In genomic region chr4:83742806-83743460, GRCm38 (mm10) we compare ENCODE assay signal across 13 mouse cellular contexts.
DNase-seq lines count a peak whose midpoint lies in the region; ATAC-seq and TF ChIP-seq lines count a peak whose summit lies in the region.
"Had no signal": no experiment of that assay in that cellular context is flagged by ENCODE, and none has a peak within 500 bp of the region (broad histone marks: within the 10 kb centered on the region; RNA-seq: fewer than 3 reads in every experiment).

No protein-coding gene starts in this region.

- H3K4me2 ChIP-seq in neural tube, embryonic 11.5 days (ENCODE audit: low read depth) = peak overlapping the region; percentile 20; the same call in 1 of the 2 replicates
- peak overlapping the region; percentile 30 for H3K4me2 ChIP-seq in forebrain, embryonic 14.5 days (ENCODE audit: low read length)
- H3K4me2 ChIP-seq in limb, embryonic 14.5 days (replicated peaks; ENCODE audit: low read depth, low read length, severe bottlenecking) = peak overlapping the region; percentile 20; the same call in 1 of the 2 replicates
- H3K4me2 ChIP-seq in liver, embryonic 11.5 days = no peak overlapping the region

- H3K4me3 ChIP-seq in neural tube, embryonic 11.5 days (ENCODE audit: low read depth, low read length) = no peak overlapping the region
- peak overlapping the region; percentile 5; the same call in 1 of the 2 replicates for H3K4me3 ChIP-seq in forebrain, embryonic 14.5 days (ENCODE audit: low read depth, low read length)
- no peak overlapping the region for H3K4me3 ChIP-seq in limb, embryonic 14.5 days (replicated peaks; ENCODE audit: low read length)
- no peak overlapping the region for H3K4me3 ChIP-seq in liver, embryonic 11.5 days (ENCODE audit: low read depth, low read length)
- H3K4me3 ChIP-seq: heart, adult 2 months had no signal

- ATAC-seq in neural tube, embryonic 11.5 days (ENCODE audit: insufficient read depth, low FRiP score, low TSS enrichment) = peak; percentile 73
- peak; percentile 83 for ATAC-seq in forebrain, embryonic 14.5 days
- no peak for ATAC-seq in limb, embryonic 14.5 days (ENCODE audit: low FRiP score, low read depth)
- ATAC-seq in liver, embryonic 11.5 days (replicated peaks; ENCODE audit: low FRiP score) = no peak
- ATAC-seq: liver, postnatal 0 days had no signal

- DNase-seq in neural tube, embryonic 11.5 days (ENCODE audit: low spot score) = peak; percentile 20
- DNase-seq in neural tube, embryonic 10.5 days (ENCODE audit: extremely low spot score, low spot score) = no peak
- peak; percentile 45 for DNase-seq in forebrain, embryonic 14.5 days (ENCODE audit: low spot score)
- no peak for DNase-seq in limb, embryonic 14.5 days (ENCODE audit: low spot score)
- peak; percentile 55 for DNase-seq in retina, postnatal 1 day
- no peak for DNase-seq in liver, embryonic 11.5 days (ENCODE audit: low spot score)
- no peak for DNase-seq in heart, postnatal 4 days
- DNase-seq: cerebellum, postnatal 14 days; heart, adult 2 months; heart, postnatal 36 days; kidney, postnatal 14 days; liver, postnatal 0 days; thymus, postnatal 4 days had no signal

- no peaks in the 10 kb centered on the region; the same call in 1 of the 2 replicates for H3K4me1 ChIP-seq in neural tube, embryonic 11.5 days (ENCODE audit: control insufficient read depth, insufficient read depth, low read length)
- peaks cover 5% of the 10 kb centered on the region; the same call in 1 of the 2 replicates for H3K4me1 ChIP-seq in forebrain, embryonic 14.5 days (ENCODE audit: control insufficient read depth, insufficient read depth, low read length)
- peaks cover 4% of the 10 kb centered on the region; the same call in 1 of the 2 replicates for H3K4me1 ChIP-seq in limb, embryonic 14.5 days (ENCODE audit: control insufficient read depth, insufficient read depth, low read length)
- H3K4me1 ChIP-seq in liver, embryonic 11.5 days (replicated peaks; ENCODE audit: control insufficient read depth, insufficient read depth, low read length) = no peaks in the 10 kb centered on the region

- no peak for TF ChIP-seq POLR2A in limb, embryonic 14.5 days (IDR thresholded peaks at IDR 0.05; ENCODE audit: borderline replicate concordance, extremely low read depth, insufficient read depth, insufficient read length)

- H3K36me3 ChIP-seq in neural tube, embryonic 11.5 days (ENCODE audit: control insufficient read depth, insufficient read depth, low read length) = no peaks in the 10 kb centered on the region
- no peaks in the 10 kb centered on the region for H3K36me3 ChIP-seq in forebrain, embryonic 14.5 days (ENCODE audit: control insufficient read depth, insufficient read depth, low read length)
- no peaks in the 10 kb centered on the region for H3K36me3 ChIP-seq in limb, embryonic 14.5 days (ENCODE audit: control insufficient read depth, insufficient read depth, low read length)
- no peaks in the 10 kb centered on the region for H3K36me3 ChIP-seq in liver, embryonic 11.5 days (ENCODE audit: control insufficient read depth, insufficient read depth, low read length)

- WGBS in neural tube, embryonic 11.5 days = 40% methylated on average over 12 of the region's 12 CpGs
- WGBS in forebrain, embryonic 14.5 days = 14% methylated on average over 12 of the region's 12 CpGs
- WGBS in limb, embryonic 14.5 days = 26% methylated on average over 12 of the region's 12 CpGs
- 60% methylated on average over 12 of the region's 12 CpGs for WGBS in liver, embryonic 11.5 days

- peak overlapping the region; percentile 7; the same call in 1 of the 2 replicates for H3K9ac ChIP-seq in neural tube, embryonic 11.5 days (ENCODE audit: low read length)
- H3K9ac ChIP-seq in forebrain, embryonic 14.5 days (ENCODE audit: low read length) = 0 out of 2 replicates have a peak overlapping the region, but pooled peaks have one; percentile 10
- no peak overlapping the region for H3K9ac ChIP-seq in limb, embryonic 14.5 days (ENCODE audit: low read depth, low read length, severe bottlenecking)
- H3K9ac ChIP-seq in liver, embryonic 11.5 days (ENCODE audit: low read depth, low read length) = no peak overlapping the region
- H3K9ac ChIP-seq: liver, postnatal 0 days had no signal

- no peaks in the 10 kb centered on the region for H3K27me3 ChIP-seq in neural tube, embryonic 11.5 days (ENCODE audit: control insufficient read depth, insufficient read depth, low read length)
- H3K27me3 ChIP-seq in forebrain, embryonic 14.5 days (replicated peaks; ENCODE audit: control insufficient read depth, insufficient read depth, low read length) = no peaks in the 10 kb centered on the region
- no peaks in the 10 kb centered on the region for H3K27me3 ChIP-seq in limb, embryonic 14.5 days (ENCODE audit: control insufficient read depth, insufficient read depth, low read length)
- no peaks in the 10 kb centered on the region for H3K27me3 ChIP-seq in liver, embryonic 11.5 days (replicated peaks; ENCODE audit: control insufficient read depth, insufficient read depth, low read length)

- no peaks in the 10 kb centered on the region for H3K9me3 ChIP-seq in neural tube, embryonic 11.5 days (ENCODE audit: control insufficient read depth, low read length)
- H3K9me3 ChIP-seq in forebrain, embryonic 14.5 days (replicated peaks; ENCODE audit: control insufficient read depth, low read length) = no peaks in the 10 kb centered on the region
- no peaks in the 10 kb centered on the region for H3K9me3 ChIP-seq in limb, embryonic 14.5 days (ENCODE audit: control insufficient read depth, low read length)
- H3K9me3 ChIP-seq in liver, embryonic 11.5 days (ENCODE audit: control insufficient read depth, low read length) = no peaks in the 10 kb centered on the region

- peak overlapping the region; percentile 14; the same call in 1 of the 2 replicates for H3K27ac ChIP-seq in neural tube, embryonic 11.5 days (ENCODE audit: low read depth, low read length)
- no peak overlapping the region for H3K27ac ChIP-seq in forebrain, embryonic 14.5 days (ENCODE audit: low read depth, low read length)
- H3K27ac ChIP-seq in limb, embryonic 14.5 days (replicated peaks; ENCODE audit: low read depth, low read length) = no peak overlapping the region
- no peak overlapping the region for H3K27ac ChIP-seq in liver, embryonic 11.5 days (ENCODE audit: low read depth, low read length)
- H3K27ac ChIP-seq: heart, adult 2 months had no signal

Comparison
In these comparisons a context has a peak if more than half of its experiments do, and no peak if none do; other contexts are left out.
1. DNase-seq: peak in neural tube, embryonic 11.5 days (single experiment), forebrain, embryonic 14.5 days (single experiment) and retina, postnatal 1 day (single experiment); none in neural tube, embryonic 10.5 days (single experiment), limb, embryonic 14.5 days (single experiment), liver, embryonic 11.5 days (single experiment) and heart, postnatal 4 days (single experiment).
2. ATAC-seq: peak in neural tube, embryonic 11.5 days (single experiment) and forebrain, embryonic 14.5 days (single experiment); none in limb, embryonic 14.5 days (single experiment) and liver, embryonic 11.5 days (single experiment).
3. H3K9ac ChIP-seq: peak in neural tube, embryonic 11.5 days (single experiment) and forebrain, embryonic 14.5 days (single experiment); none in limb, embryonic 14.5 days (single experiment) and liver, embryonic 11.5 days (single experiment).